Mouse (Mus musculus): ENCODE data around the gene Paqr4. TPM values are rescaled to one million over a fixed set of nuclear protein-coding genes. Genes with fewer than 3 reads are reported as not detected.

The Paqr4 gene
- polyA plus RNA-seq, 1 experiment from 2014 or later, result 9.0 TPM

DNA sequence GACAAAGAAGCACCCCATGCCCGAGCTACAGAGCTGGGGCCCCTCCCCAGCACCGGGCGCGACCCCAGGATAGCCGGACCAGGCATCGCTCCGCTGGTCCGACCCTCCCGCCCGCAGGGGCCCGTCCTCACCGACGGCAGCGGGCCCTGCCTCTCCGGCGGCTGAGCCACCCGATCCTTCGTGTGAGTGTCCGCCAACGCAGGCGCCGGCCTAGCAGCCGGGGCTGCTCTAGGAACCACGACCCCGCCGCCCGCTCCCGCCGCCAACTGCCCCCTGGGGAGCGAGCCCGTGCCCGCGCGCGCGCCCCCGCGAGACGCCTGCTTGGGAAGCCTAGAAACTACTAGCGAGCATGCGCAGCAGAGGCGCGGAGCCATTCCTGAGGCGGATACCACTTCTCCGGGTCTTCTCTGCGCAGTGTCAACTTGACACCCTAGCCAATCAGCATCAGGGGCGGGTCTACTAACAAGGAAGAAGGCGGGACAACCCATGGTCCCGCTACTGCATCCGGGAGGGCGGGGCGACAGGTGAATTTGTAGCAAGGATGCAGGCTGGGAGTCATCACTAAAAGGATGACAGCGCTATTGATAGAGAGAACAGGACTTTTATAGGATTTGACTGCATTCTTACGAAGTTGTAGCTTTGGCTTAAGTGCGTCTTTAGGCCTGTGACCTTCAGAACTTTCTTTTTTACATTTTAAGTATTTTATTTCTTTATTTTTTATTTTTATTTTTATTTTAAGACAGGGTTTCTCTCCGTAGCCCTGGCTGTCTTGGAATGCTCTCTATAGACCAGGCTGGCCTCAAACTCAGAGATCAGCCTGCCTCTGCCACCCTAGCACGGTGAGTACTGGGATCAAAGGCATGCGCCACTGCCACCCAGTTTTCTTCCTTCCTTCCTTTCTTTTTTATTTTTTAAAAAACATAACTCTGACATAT lies 30.9 kb upstream of the Paqr4 start, which contains the start of gene Flywch1:
Gene Flywch1 (minus strand): TSS at position 319 of the 935 bp plus-strand sequence.
- Histone ChIP-seq H3K4me1 (peaks cover 15% of the 10 kb centered on the region), H3K9me3 (replicated peaks) (no peaks in the 10 kb centered on the region), H3K36me3 (peaks cover 36% of the 10 kb centered on the region), H3K27me3 (ENCODE audit: low read depth, poor library complexity, severe bottlenecking) (no peaks in the 10 kb centered on the region), H3K27ac (peak within 1 kb of the TSS; percentile 95), H3K4me3 (peak within 1 kb of the TSS; percentile 75)
- DNase-seq (ENCODE audit: low spot score), result peak; percentile 99
- WGBS, result 4% methylated on average over 58 of the region's 58 CpGs

GRCm38 (mm10) chr17:23770896-23771283 lies 30.2 kb upstream of the Paqr4 start:
- H3K4me3 ChIP-seq, result peak overlapping the region; percentile 75
- H3K27me3 ChIP-seq (ENCODE audit: low read depth, poor library complexity, severe bottlenecking), result no peaks in the 10 kb centered on the region
- WGBS, result 1% methylated on average over 19 of the region's 19 CpGs
- H3K27ac ChIP-seq, result peak overlapping the region; percentile 95
- peaks cover 15% of the 10 kb centered on the region for H3K4me1 ChIP-seq
- H3K9me3 ChIP-seq (replicated peaks), result no peaks in the 10 kb centered on the region
- peaks cover 38% of the 10 kb centered on the region for H3K36me3 ChIP-seq
- DNase-seq (ENCODE audit: low spot score), result no peak

- no peaks in the 10 kb centered on the region for H3K27me3 ChIP-seq (ENCODE audit: low read depth, poor library complexity, severe bottlenecking)
These were observed 29.8 kb upstream of the Paqr4 start for GRCm38 (mm10) chr17:23770493-23770892.

DNA sequence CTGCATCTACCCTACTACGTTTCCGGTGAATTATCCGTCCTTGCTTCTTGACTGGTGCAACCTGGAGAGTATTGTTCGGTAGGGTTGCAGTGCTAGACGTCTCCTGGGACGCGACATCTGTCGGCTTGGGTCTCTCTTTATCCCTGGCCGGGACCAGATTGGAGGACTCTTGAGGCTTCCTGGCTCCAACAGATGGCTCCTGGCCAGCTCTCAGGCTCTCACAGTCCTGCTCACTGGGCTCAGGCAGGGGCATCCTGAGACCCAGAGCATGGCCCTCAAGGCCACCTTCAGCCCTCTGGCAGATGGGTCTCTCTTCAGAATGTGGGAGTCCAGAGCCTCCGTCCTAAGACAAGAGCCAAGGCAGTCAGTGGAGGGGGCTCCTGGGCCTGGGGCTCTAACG lies 22.3 kb upstream of the Paqr4 start:
- WGBS, result 95% methylated on average over 11 of the region's 11 CpGs

More at GRCm38 (mm10) chr17:23770493-23770892, 29.8 kb upstream of the Paqr4 start:
- peak overlapping the region; percentile 95 for H3K27ac ChIP-seq
- H3K9me3 ChIP-seq (replicated peaks), result no peaks in the 10 kb centered on the region
- H3K36me3 ChIP-seq, result peaks cover 42% of the 10 kb centered on the region
- 21% methylated on average over 2 of the region's 2 CpGs for WGBS
- DNase-seq (ENCODE audit: low spot score), result no peak
- peak overlapping the region; percentile 75 for H3K4me3 ChIP-seq
- H3K4me1 ChIP-seq, result peaks cover 15% of the 10 kb centered on the region

DNA sequence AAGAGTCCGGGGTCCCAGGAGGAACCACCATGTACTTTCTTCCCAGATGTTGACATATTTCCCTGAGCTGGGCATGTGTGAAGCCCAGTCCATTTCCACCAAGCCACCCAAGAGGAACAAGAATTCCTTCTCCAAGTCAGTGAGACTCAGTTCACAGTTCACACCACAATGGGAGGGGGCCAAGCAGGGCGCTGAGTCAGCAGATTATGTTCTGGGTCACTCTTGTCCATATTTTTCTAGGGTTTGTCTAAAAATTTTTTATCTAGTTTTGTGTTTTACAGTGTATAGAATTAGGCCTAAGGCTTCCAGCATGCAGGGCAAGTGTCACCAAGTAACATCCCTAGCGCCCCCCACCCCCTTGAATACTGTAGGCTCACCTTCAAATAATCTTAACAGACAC lies 20.5 kb upstream of the Paqr4 start:
- H3K27me3 ChIP-seq (ENCODE audit: low read depth, poor library complexity, severe bottlenecking), result no peaks in the 10 kb centered on the region
- H3K27ac ChIP-seq, result no peak overlapping the region
- H3K4me1 ChIP-seq, result no peaks in the 10 kb centered on the region
- peaks cover 94% of the 10 kb centered on the region for H3K36me3 ChIP-seq
- H3K9me3 ChIP-seq (replicated peaks), result no peaks in the 10 kb centered on the region
- 98% methylated on average over 3 of the region's 3 CpGs for WGBS
- no peak for DNase-seq (ENCODE audit: low spot score)
- no peak overlapping the region for H3K4me3 ChIP-seq

More for the DNA sequence above, 22.3 kb upstream of the Paqr4 start:
- H3K4me1 ChIP-seq, result no peaks in the 10 kb centered on the region
- no peak overlapping the region for H3K27ac ChIP-seq
- DNase-seq (ENCODE audit: low spot score), result no peak
- no peaks in the 10 kb centered on the region for H3K9me3 ChIP-seq (replicated peaks)
- H3K36me3 ChIP-seq, result peaks cover 91% of the 10 kb centered on the region
- no peak overlapping the region for H3K4me3 ChIP-seq
- H3K27me3 ChIP-seq (ENCODE audit: low read depth, poor library complexity, severe bottlenecking), result no peaks in the 10 kb centered on the region

DNA sequence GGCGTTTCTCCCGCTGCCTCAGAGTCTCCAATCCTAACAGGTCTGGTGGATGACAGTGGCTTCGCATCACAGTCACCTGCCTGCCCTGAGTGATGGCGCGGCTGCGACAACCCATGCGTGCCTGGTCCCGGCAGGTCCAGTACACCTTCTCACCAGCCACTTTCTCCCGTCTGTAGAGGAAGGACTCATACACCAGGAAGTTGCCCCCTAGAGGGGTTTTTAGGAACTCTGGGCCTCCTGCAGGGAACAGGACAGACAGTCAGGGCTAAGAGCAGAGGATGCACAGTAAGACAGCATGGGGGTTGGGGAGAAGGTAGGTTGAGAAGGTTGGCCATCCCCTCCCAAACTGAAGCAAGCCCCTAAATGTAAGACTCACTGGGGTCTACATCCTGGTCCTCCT lies 19.6 kb upstream of the Paqr4 start:
- Histone ChIP-seq H3K27me3 (ENCODE audit: low read depth, poor library complexity, severe bottlenecking) (no peaks in the 10 kb centered on the region), H3K9me3 (replicated peaks) (no peaks in the 10 kb centered on the region), H3K4me3 (no peak overlapping the region), H3K27ac (no peak overlapping the region), H3K36me3 (peaks cover 94% of the 10 kb centered on the region), H3K4me1 (no peaks in the 10 kb centered on the region)
- 94% methylated on average over 9 of the region's 9 CpGs for WGBS
- no peak for DNase-seq (ENCODE audit: low spot score)

- H3K4me1 ChIP-seq, result no peaks in the 10 kb centered on the region
- H3K4me3 ChIP-seq, result no peak overlapping the region
- 86% methylated on average over 8 of the region's 8 CpGs for WGBS
- no peak for DNase-seq (ENCODE audit: low spot score)
- peaks cover 100% of the 10 kb centered on the region for H3K36me3 ChIP-seq
- H3K27ac ChIP-seq, result no peak overlapping the region
- no peaks in the 10 kb centered on the region for H3K27me3 ChIP-seq (ENCODE audit: low read depth, poor library complexity, severe bottlenecking)
- H3K9me3 ChIP-seq (replicated peaks), result no peaks in the 10 kb centered on the region
These were observed 18.1 kb upstream of the Paqr4 start for GRCm38 (mm10) chr17:23758801-23759200.

DNA sequence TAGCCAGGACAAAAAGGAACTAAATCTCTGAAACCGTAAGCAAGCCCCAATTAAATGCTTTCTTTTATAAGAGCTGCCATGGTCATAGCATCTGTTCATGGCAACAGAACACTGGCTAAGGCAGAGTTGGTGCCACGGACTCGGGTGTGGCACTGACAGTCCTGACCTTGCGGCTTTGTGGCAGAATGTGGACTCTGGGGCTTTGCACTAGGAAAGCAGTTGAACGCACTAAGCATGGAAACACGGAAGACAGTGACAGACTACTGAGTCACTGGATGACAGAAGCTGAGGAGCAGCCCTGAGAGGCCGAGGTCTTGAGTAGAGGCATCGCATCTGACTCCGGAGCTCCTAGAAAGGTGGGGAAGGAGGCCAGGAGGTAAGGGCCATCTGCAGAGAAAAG lies 16.9 kb upstream of the Paqr4 start:
- peaks cover 100% of the 10 kb centered on the region for H3K36me3 ChIP-seq
- no peaks in the 10 kb centered on the region for H3K9me3 ChIP-seq (replicated peaks)
- H3K4me1 ChIP-seq, result no peaks in the 10 kb centered on the region
- no peak overlapping the region for H3K4me3 ChIP-seq
- 93% methylated on average over 9 of the region's 9 CpGs for WGBS
- no peaks in the 10 kb centered on the region for H3K27me3 ChIP-seq (ENCODE audit: low read depth, poor library complexity, severe bottlenecking)
- H3K27ac ChIP-seq, result no peak overlapping the region
- no peak for DNase-seq (ENCODE audit: low spot score)

DNA sequence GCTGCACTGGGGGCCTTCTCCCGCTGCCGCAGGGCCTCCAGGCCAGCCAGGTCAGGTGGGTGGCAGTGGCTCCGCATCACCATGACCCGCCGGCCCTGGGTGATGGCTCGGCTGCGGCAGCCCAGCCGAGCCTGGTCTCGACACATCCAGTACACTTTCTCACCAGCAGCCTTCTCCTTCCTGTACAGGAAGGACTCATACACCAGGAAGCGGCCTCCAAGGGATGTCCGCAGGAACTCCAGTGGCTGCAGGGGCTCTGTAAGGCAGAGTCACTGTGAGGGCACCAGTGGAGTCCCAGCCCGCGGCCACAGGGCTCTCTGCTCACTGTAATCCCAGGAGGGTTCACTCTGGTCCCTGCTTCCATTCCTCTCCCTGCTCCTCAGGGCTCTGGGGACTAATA lies 15.0 kb upstream of the Paqr4 start:
- peaks cover 96% of the 10 kb centered on the region for H3K36me3 ChIP-seq
- H3K4me1 ChIP-seq, result no peaks in the 10 kb centered on the region
- H3K9me3 ChIP-seq (replicated peaks), result no peaks in the 10 kb centered on the region
- no peaks in the 10 kb centered on the region for H3K27me3 ChIP-seq (ENCODE audit: low read depth, poor library complexity, severe bottlenecking)
- H3K27ac ChIP-seq, result no peak overlapping the region
- no peak for DNase-seq (ENCODE audit: low spot score)
- 96% methylated on average over 13 of the region's 13 CpGs for WGBS
- H3K4me3 ChIP-seq, result no peak overlapping the region

DNA sequence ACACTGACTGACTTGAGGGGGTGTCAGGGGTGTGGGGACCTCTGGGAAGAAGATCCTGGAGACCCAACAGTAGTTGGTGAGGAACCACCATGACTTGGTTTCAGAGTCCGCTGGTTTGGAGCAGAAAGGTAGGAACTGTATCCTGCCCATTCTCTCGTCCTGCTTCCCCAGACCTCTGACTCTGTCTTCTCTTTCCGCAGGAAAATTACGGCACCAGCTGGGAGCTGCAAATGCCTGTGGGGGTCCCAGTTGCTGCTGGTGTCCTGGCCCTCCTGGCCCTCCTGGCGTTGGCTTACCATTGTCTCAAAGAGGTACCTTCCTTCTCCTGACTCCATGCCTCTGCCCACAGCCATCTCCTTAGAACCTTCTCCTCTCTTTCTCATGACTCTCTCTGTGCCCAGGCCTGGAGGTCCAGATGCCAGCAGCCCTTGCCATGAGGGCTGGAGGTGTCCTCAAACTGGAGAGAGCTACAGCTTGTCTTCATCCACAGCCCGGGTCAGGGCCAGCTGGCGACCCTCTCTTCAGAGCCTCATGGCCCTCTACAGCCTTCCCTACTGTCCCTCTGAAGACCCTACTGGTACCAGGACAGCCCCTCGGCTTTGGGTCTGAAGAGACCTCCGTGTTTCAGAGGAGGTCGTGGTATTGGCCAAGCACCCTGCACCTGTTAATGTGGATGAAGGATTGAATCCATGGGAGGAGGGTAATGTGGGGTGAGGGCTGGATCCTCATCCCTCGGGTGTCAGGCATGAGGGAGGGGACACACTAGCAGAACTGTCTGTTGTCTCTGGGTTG lies 8.9 kb upstream of the Paqr4 start:
- 85% methylated on average over 11 of the region's 11 CpGs for WGBS
- no peak for DNase-seq (ENCODE audit: low spot score)

GRCm38 (mm10) chr17:23748631-23749391 lies 8.1 kb upstream of the Paqr4 start:
- Histone ChIP-seq H3K4me1 (peaks cover 41% of the 10 kb centered on the region), H3K36me3 (peaks cover 27% of the 10 kb centered on the region), H3K27me3 (ENCODE audit: low read depth, poor library complexity, severe bottlenecking) (peaks cover 46% of the 10 kb centered on the region), H3K27ac (0 out of 2 replicates have a peak overlapping the region, but pooled peaks have one; percentile 4), H3K4me3 (peak overlapping the region; percentile 13; the same call in 1 of the 2 replicates), H3K9me3 (replicated peaks) (no peaks in the 10 kb centered on the region)
- DNase-seq (ENCODE audit: low spot score), result peak; percentile 68
- WGBS, result 39% methylated on average over 10 of the region's 10 CpGs

More for the DNA sequence above, 8.9 kb upstream of the Paqr4 start:
- Histone ChIP-seq H3K4me3 (peak overlapping the region; percentile 13; the same call in 1 of the 2 replicates), H3K36me3 (peaks cover 35% of the 10 kb centered on the region), H3K9me3 (replicated peaks) (no peaks in the 10 kb centered on the region), H3K27me3 (ENCODE audit: low read depth, poor library complexity, severe bottlenecking) (peaks cover 38% of the 10 kb centered on the region), H3K27ac (0 out of 2 replicates have a peak overlapping the region, but pooled peaks have one; percentile 4), H3K4me1 (peaks cover 37% of the 10 kb centered on the region)

GRCm38 (mm10) chr17:23748026-23748425 lies 7.4 kb upstream of the Paqr4 start:
- Histone ChIP-seq H3K9me3 (replicated peaks) (no peaks in the 10 kb centered on the region), H3K27me3 (ENCODE audit: low read depth, poor library complexity, severe bottlenecking) (peaks cover 54% of the 10 kb centered on the region), H3K27ac (no peak overlapping the region), H3K4me1 (peaks cover 41% of the 10 kb centered on the region), H3K4me3 (no peak overlapping the region), H3K36me3 (peaks cover 20% of the 10 kb centered on the region)
- DNase-seq (ENCODE audit: low spot score), result no peak
- 38% methylated on average over 6 of the region's 6 CpGs for WGBS

Data from limb, embryonic 10.5 days (tissue).